Mouse (Mus musculus): Measurements from ENCODE around the gene LTO1. TPM values are rescaled to one million over a fixed set of nuclear protein-coding genes. Genes with fewer than 3 reads are reported as not detected.
"Not testable (repeated sequence)": the region's sequence is repeated elsewhere in the genome, so short reads cannot be mapped to it uniquely, and the experiment has no call there.

LTO1 gene
- total RNA-seq, 2 experiments from 2014 or later: 26.2 to 33.8 TPM

- no peak overlapping the region for H3K4me3 ChIP-seq
- DNase-seq (ENCODE audit: low spot score in 2 of 2): peak in 1 of 2 experiments; percentile 44
- peak; percentile 78 for TF ChIP-seq CTCF (conservative IDR thresholded peaks at IDR 0.05)
- H3K27ac ChIP-seq: no peak overlapping the region
These were observed 20.7 kb upstream of the LTO1 start for GRCm38 (mm10) chr7:144894191-144894590.

DNA sequence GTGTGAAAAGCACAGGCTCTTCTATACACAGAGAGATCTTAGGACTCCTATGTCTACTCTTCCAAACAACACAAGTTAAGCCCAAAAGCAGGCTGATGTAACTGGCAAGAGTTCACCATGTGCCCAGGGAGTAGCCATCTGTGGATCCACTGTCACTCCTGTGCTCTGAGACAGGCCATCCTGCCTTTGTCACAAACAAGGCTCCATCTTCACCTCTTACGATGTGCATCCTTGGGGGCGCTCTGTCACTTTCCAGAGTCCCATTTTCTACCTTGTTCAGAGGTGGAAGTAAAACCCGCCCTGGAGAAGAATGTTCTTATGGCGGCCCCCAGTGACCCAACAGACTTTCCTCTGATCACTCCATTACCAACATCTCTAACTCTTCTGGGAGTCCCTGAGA, 20.2 kb upstream of the LTO1 start:
- no peak for DNase-seq (ENCODE audit: low spot score in 2 of 2)
- Histone ChIP-seq H3K4me3 (no peak overlapping the region; the same call in 1 of the 2 replicates), H3K27ac (no peak overlapping the region)
- TF ChIP-seq CTCF (conservative IDR thresholded peaks at IDR 0.05): no peak

- peak; percentile 48 to 75 for DNase-seq (ENCODE audit: low spot score in 2 of 2)
- peak overlapping the region; percentile 41 for H3K4me3 ChIP-seq
- no peak overlapping the region for H3K27ac ChIP-seq
- TF ChIP-seq CTCF (conservative IDR thresholded peaks at IDR 0.05): peak; percentile 84
These were observed 19.4 kb upstream of the LTO1 start for GRCm38 (mm10) chr7:144895305-144896111.

DNA sequence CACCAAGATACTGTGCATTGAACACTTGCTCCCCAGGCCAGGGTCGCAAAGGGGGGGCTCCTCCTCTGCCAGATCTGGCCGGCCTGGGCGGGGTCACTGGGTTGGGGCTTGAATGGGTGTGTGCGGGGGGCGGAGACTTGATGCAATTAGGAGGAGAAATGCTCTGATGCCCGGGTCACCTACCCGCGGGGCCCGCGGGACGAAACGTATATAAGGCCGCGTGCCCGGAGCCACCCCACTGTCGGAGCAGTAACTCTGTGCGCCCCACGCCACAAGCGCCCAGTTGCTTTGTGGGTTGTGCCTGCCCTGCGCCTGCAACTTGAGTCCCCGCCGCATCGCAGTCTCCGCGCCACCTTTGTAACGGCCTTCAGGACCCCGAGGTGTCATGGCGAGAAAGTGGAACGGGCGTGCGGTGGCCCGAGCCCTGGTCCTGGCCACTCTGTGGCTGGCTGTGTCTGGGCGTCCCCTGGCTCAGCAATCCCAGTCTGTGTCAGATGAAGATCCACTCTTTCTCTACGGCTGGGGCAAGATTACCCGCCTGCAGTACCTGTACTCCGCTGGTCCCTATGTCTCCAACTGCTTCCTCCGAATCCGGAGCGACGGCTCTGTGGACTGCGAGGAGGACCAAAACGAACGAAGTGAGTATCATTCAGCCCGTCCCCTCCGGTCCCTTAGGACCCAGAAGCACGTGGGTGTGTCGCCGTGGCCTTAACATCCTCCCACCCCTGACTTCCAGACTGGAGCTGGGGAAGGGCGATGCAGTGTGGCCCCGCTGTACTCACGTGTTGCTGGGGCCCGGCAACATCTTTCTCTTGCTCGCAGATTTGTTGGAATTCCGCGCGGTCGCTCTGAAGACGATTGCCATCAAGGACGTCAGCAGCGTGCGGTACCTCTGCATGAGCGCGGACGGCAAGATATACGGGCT, 18.3 kb upstream of the LTO1 start, which contains the start of gene Fgf15:
TSS of gene Fgf15 (plus strand) at position 238 of the 925 bp plus-strand sequence.
- Histone ChIP-seq H3K27ac (no peak within 1 kb of the TSS), H3K4me3 (peak within 1 kb of the TSS; percentile 41)
- DNase-seq (ENCODE audit: low spot score in 2 of 2): no peak
- TF ChIP-seq CTCF (conservative IDR thresholded peaks at IDR 0.05): no peak

GRCm38 (mm10) chr7:144898506-144898905, 16.4 kb upstream of the LTO1 start:
- no peak for TF ChIP-seq CTCF (conservative IDR thresholded peaks at IDR 0.05)
- no peak for DNase-seq (ENCODE audit: low spot score in 2 of 2)
- Histone ChIP-seq H3K4me3 (no peak overlapping the region), H3K27ac (no peak overlapping the region)

DNA sequence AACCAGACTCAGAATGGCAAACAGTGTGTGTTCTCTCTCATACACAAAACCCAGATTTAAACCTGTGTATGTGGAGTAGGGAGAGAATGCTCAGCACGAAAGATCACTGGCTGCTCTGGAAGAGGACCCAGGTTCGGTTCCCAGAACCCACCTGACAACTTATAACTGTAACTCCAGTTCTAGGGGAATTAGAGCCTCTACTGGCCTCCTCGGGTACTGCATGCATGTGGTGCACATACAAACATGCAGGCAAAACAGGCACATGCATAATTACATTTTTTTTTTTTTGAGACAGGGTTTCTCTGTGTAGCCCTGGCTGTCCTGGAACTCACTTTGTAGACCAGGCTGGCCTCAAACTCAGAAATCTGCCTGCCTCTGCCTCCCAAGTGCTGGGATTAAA, 9.4 kb upstream of the LTO1 start:
- peak; percentile 44 for TF ChIP-seq CTCF (conservative IDR thresholded peaks at IDR 0.05)
- not testable (repeated sequence) for H3K27ac ChIP-seq; H3K4me3 ChIP-seq; DNase-seq (ENCODE audit: low spot score in 2 of 2)

GRCm38 (mm10) chr7:144906708-144907397, 8.0 kb upstream of the LTO1 start:
- Histone ChIP-seq H3K4me3 (peak overlapping the region; percentile 3; the same call in 1 of the 2 replicates), H3K27ac (no peak overlapping the region)
- peak; percentile 95 for TF ChIP-seq CTCF (conservative IDR thresholded peaks at IDR 0.05)
- DNase-seq (ENCODE audit: low spot score in 2 of 2): peak in 1 of 2 experiments; percentile 70

DNA sequence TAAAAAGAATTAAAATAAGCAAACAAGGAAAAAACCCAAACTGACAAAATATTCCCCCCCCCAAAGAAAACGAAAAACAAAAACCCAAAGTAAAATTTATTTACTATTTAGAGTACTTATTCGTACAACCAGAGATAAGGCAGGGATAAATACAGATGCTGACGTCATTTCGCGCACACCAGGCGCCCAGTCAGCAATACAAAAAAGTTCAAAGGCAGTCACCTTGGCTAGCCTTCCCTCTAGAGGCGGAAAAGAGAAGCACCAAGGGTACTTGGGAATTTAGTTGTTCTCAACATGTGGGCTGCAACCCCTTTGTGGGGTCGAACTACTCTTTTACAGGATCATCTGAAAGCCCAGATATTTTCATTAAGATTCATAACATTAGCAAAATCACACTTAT, 7.1 kb upstream of the LTO1 start:
- no peak overlapping the region for H3K27ac ChIP-seq
- DNase-seq (ENCODE audit: low spot score in 2 of 2): no peak
- H3K4me3 ChIP-seq: no peak overlapping the region
- peak; percentile 64 for TF ChIP-seq CTCF (conservative IDR thresholded peaks at IDR 0.05)

DNA sequence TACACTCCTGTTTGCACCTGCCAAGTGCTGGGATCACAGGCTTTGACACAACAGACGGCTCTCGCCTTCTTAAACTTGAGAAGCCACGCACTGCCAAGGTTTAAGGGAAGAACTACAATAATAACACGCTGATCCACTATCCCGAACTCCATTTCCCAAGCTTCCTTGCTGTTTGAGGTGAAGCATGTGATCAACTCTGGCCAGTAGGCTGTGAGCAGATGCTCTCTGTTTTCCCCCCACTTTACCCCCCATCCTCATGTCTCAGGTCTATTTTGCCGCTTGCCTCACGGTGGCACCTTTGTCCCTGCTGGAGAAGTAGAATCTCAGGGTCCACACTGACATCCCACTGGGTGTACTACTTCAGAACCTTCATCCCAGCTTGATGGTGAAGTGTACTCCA, 6.2 kb upstream of the LTO1 start:
- Histone ChIP-seq H3K4me3 (no peak overlapping the region; the same call in 1 of the 2 replicates), H3K27ac (no peak overlapping the region)
- DNase-seq (ENCODE audit: low spot score in 2 of 2): peak; percentile 36 to 42
- TF ChIP-seq CTCF (conservative IDR thresholded peaks at IDR 0.05): no peak; the same call in none of the 2 replicates

DNA sequence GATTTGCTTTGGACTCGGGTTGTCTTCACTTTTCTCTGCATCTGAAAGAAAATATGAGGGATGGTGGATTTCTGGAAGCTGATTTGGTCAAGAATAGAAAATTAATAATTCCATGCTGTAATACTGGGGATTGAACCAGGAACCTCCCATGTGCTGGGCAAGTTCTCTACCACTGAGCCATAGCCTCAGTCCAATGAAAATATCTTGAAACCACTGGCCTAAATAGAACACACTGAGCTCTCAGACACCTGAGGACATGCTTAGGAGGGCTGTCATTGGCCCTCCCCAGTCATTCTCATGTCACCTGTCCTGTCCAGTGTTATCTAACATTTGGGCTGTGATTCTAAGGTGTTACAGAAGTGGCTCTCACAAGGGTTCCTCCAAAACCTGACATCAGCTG, 3.8 kb upstream of the LTO1 start:
- no peak for TF ChIP-seq CTCF (conservative IDR thresholded peaks at IDR 0.05)
- H3K27ac ChIP-seq: no peak overlapping the region
- no peak for DNase-seq (ENCODE audit: low spot score in 2 of 2)

DNA sequence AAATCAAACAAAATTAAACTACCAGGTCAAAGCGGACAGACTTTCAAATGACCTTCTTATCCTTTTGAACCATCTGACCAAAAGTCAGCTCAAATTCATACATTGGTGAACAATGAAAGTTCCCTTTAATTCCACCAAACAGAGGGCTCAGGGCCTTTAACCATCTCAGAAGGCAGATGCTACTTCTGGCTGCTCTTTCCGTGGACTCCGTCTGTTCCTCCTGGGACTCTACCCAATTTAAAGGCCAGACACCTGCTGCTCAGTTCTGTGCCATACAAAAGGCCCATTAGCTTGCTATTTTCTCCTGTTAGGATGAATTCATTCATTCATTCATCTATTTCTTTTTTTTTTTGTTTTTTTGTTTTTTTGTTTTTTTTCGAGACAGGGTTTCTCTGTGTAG, 2.0 kb upstream of the LTO1 start:
- no peak for TF ChIP-seq CTCF (conservative IDR thresholded peaks at IDR 0.05)
- Histone ChIP-seq H3K27ac (no peak overlapping the region), H3K4me3 (no peak overlapping the region)
- DNase-seq (ENCODE audit: low spot score in 2 of 2): no peak

More for the DNA sequence above, 3.8 kb upstream of the LTO1 start:
- H3K4me3 ChIP-seq: no peak overlapping the region

DNA sequence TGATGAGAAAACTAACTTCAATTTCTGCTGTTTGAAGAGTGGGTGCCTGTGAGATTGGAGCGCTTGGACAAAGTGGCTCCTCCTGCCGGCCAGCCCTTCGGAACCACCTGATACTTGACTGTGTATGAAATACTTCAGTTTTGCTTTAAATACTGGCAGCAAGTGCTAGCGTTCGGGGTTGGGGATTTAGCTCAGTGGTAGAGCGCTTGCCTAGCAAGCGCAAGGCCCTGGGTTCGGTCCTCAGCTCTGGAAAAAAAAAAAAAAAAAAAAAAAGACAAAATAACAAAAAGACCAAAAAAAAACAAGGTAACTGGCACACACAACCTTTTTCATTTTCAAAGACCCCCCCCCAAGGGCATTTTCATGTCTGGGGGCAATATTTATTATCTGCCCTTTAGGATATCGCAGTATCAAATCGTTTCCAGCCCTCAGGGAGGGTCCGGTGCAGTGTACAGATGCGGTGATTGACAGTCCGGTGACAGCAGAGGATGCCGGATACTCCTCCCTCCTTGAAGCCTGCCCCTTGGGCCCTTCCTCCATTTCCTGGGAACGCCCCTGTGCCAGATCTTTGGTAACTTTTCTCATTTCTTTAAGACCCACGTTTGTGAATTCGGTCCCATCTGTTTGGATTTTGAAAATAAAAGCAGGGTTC, 478 bp upstream of the LTO1 start:
- Histone ChIP-seq H3K4me3 (peak overlapping the region; percentile 89), H3K27ac (peak overlapping the region; percentile 94)

More for the DNA sequence above, 478 bp upstream of the LTO1 start:
- DNase-seq (ENCODE audit: low spot score in 2 of 2): peak; percentile 79 to 83
- TF ChIP-seq CTCF (conservative IDR thresholded peaks at IDR 0.05): peak; percentile 64

All from layer of hippocampus, adult 2 months (tissue).